In genomic region chr14:52013021-52013610, GRCm38 (mm10) we compare ENCODE assay signal across 8 mouse cellular contexts. TPM values are rescaled to one million over a fixed set of nuclear protein-coding genes. Genes with fewer than 3 reads are reported as not detected.
A peak's percentile ranks its signal among the peaks of the same experiment; 100 is the strongest.
DNase-seq lines count a peak whose midpoint lies in the region; ATAC-seq lines count a peak whose summit lies in the region.
"Had no signal": no experiment of that assay in that cellular context is flagged by ENCODE, and none has a peak within 500 bp of the region (broad histone marks: within the 10 kb centered on the region; RNA-seq: fewer than 3 reads in every experiment).

No protein-coding gene starts in this region.

- DNase-seq in liver, embryonic 11.5 days (ENCODE audit: low spot score), result no peak
- no peak for DNase-seq in liver
- DNase-seq in adrenal gland, adult (ENCODE audit: inconsistent age in 2 of 2, low spot score in 1 of 2), result no peak
- DNase-seq in B cell, adult 2 months, result no peak

- peak overlapping the region; percentile 83 for H3K4me3 ChIP-seq in liver, embryonic 11.5 days (ENCODE audit: low read depth, low read length)
- H3K4me3 ChIP-seq in forebrain, embryonic 13.5 days, result peak overlapping the region; percentile 65
- peak overlapping the region; percentile 69 for H3K4me3 ChIP-seq in intestine, embryonic 16.5 days (ENCODE audit: low read length)
- peak overlapping the region; percentile 59 for H3K4me3 ChIP-seq in neural tube, embryonic 15.5 days (replicated peaks)

- H3K4me1 ChIP-seq in liver, embryonic 11.5 days (replicated peaks; ENCODE audit: control insufficient read depth, insufficient read depth, low read length), result peaks cover 44% of the 10 kb centered on the region
- peaks cover 76% of the 10 kb centered on the region for H3K4me1 ChIP-seq in forebrain, embryonic 13.5 days
- peaks cover 39% of the 10 kb centered on the region for H3K4me1 ChIP-seq in intestine, embryonic 16.5 days (ENCODE audit: control insufficient read depth, insufficient read depth, low read length)
- H3K4me1 ChIP-seq in neural tube, embryonic 15.5 days, result peaks cover 82% of the 10 kb centered on the region

- WGBS in liver, embryonic 11.5 days, result 84% methylated on average over 8 of the region's 8 CpGs
- 4% methylated on average over 8 of the region's 8 CpGs for WGBS in forebrain, embryonic 13.5 days
- WGBS in intestine, embryonic 16.5 days, result 53% methylated on average over 8 of the region's 8 CpGs
- WGBS in neural tube, embryonic 15.5 days, result 16% methylated on average over 8 of the region's 8 CpGs

- ATAC-seq in liver, embryonic 11.5 days (replicated peaks; ENCODE audit: low FRiP score), result no peak
- no peak for ATAC-seq in forebrain, embryonic 13.5 days
- ATAC-seq in intestine, embryonic 16.5 days, result no peak
- no peak for ATAC-seq in neural tube, embryonic 15.5 days (ENCODE audit: low FRiP score)

- no peak overlapping the region for H3K9ac ChIP-seq in liver, embryonic 11.5 days (ENCODE audit: low read depth, low read length)
- H3K9ac ChIP-seq in forebrain, embryonic 13.5 days, result peak overlapping the region; percentile 93
- peak overlapping the region; percentile 80 for H3K9ac ChIP-seq in intestine, embryonic 16.5 days (ENCODE audit: low read depth, low read length)
- peak overlapping the region; percentile 79; the same call in 1 of the 2 replicates for H3K9ac ChIP-seq in neural tube, embryonic 15.5 days (replicated peaks)

- H3K4me2 ChIP-seq in liver, embryonic 11.5 days, result peak overlapping the region; percentile 80
- peak overlapping the region; percentile 74 for H3K4me2 ChIP-seq in forebrain, embryonic 13.5 days
- peak overlapping the region; percentile 83 for H3K4me2 ChIP-seq in intestine, embryonic 16.5 days (ENCODE audit: low read depth, low read length)
- H3K4me2 ChIP-seq in neural tube, embryonic 15.5 days, result peak overlapping the region; percentile 68

- peak overlapping the region; percentile 85; the same call in 1 of the 2 replicates for H3K27ac ChIP-seq in liver, embryonic 11.5 days (ENCODE audit: low read depth, low read length)
- H3K27ac ChIP-seq in forebrain, embryonic 13.5 days, result peak overlapping the region; percentile 99
- H3K27ac ChIP-seq in intestine, embryonic 16.5 days (ENCODE audit: low read length), result peak overlapping the region; percentile 95; the same call in 1 of the 2 replicates
- peak overlapping the region; percentile 94 for H3K27ac ChIP-seq in neural tube, embryonic 15.5 days (replicated peaks)

- peaks cover 6% of the 10 kb centered on the region; the same call in 1 of the 2 replicates for H3K36me3 ChIP-seq in liver, embryonic 11.5 days (ENCODE audit: control insufficient read depth, insufficient read depth, low read length)
- peaks cover 15% of the 10 kb centered on the region for H3K36me3 ChIP-seq in forebrain, embryonic 13.5 days (ENCODE audit: poor library complexity, severe bottlenecking)
- peaks cover 3% of the 10 kb centered on the region; the same call in 1 of the 2 replicates for H3K36me3 ChIP-seq in intestine, embryonic 16.5 days (ENCODE audit: control insufficient read depth, insufficient read depth, low read length)
- H3K36me3 ChIP-seq in neural tube, embryonic 15.5 days, result peaks cover 10% of the 10 kb centered on the region; the same call in 1 of the 2 replicates

- H3K9me3 ChIP-seq in liver, embryonic 11.5 days (ENCODE audit: control insufficient read depth, low read length), result no peaks in the 10 kb centered on the region
- H3K9me3 ChIP-seq in forebrain, embryonic 13.5 days (replicated peaks), result no peaks in the 10 kb centered on the region
- H3K9me3 ChIP-seq in intestine, embryonic 16.5 days (ENCODE audit: control insufficient read depth, low read length), result no peaks in the 10 kb centered on the region
- no peaks in the 10 kb centered on the region for H3K9me3 ChIP-seq in neural tube, embryonic 15.5 days (replicated peaks)

- H3K27me3 ChIP-seq in liver, embryonic 11.5 days (replicated peaks; ENCODE audit: control insufficient read depth, insufficient read depth, low read length), result 0 out of 2 replicates have a peak, but pooled peaks cover 3% of the 10 kb centered on the region
- no peaks in the 10 kb centered on the region for H3K27me3 ChIP-seq in forebrain, embryonic 13.5 days
- no peaks in the 10 kb centered on the region for H3K27me3 ChIP-seq in intestine, embryonic 16.5 days (replicated peaks; ENCODE audit: control insufficient read depth, insufficient read depth, low read length)
- H3K27me3 ChIP-seq in neural tube, embryonic 15.5 days (replicated peaks), result no peaks in the 10 kb centered on the region

RNA-seq across cellular contexts. Expression of gene Tmem253, which starts 2.3 kb away (rescaled TPM):
- 0.85 TPM in 1 of 2 replicates, not detected in the other for polyA plus RNA-seq in liver, embryonic 11.5 days (2014; fragmentation: Nextera tagmentation; extraction: Ambion mirVana)
- 0.63 and 0.96 TPM in 2 replicates for polyA plus RNA-seq in forebrain, embryonic 13.5 days (2015; fragmentation: Nextera tagmentation; extraction: Ambion mirVana)
- polyA plus RNA-seq in intestine, embryonic 16.5 days (2015; fragmentation: Nextera tagmentation; extraction: Ambion mirVana), result 99.0 and 118 TPM in 2 replicates
- 0.88 and 1.4 TPM in 2 replicates for polyA plus RNA-seq in neural tube, embryonic 15.5 days (2015; fragmentation: Nextera tagmentation; extraction: Ambion mirVana)

RNA-seq across cellular contexts. Expression of gene Zfp219, which starts 7.4 kb away (rescaled TPM):
- 19.8 and 21.9 TPM in 2 replicates for polyA plus RNA-seq in liver, embryonic 11.5 days (2014; fragmentation: Nextera tagmentation; extraction: Ambion mirVana)
- polyA plus RNA-seq in forebrain, embryonic 13.5 days (2015; fragmentation: Nextera tagmentation; extraction: Ambion mirVana), result 52.3 and 58.6 TPM in 2 replicates
- 19.7 and 20.5 TPM in 2 replicates for polyA plus RNA-seq in intestine, embryonic 16.5 days (2015; fragmentation: Nextera tagmentation; extraction: Ambion mirVana)
- polyA plus RNA-seq in neural tube, embryonic 15.5 days (2015; fragmentation: Nextera tagmentation; extraction: Ambion mirVana), result 25.3 and 28.6 TPM in 2 replicates

RNA-seq across cellular contexts. Expression of gene Arhgef40, which starts 28.6 kb away (rescaled TPM):
- 50.7 and 61.8 TPM in 2 replicates for polyA plus RNA-seq in liver, embryonic 11.5 days (2014; fragmentation: Nextera tagmentation; extraction: Ambion mirVana)
- polyA plus RNA-seq in forebrain, embryonic 13.5 days (2015; fragmentation: Nextera tagmentation; extraction: Ambion mirVana), result 75.9 and 84.7 TPM in 2 replicates
- polyA plus RNA-seq in intestine, embryonic 16.5 days (2015; fragmentation: Nextera tagmentation; extraction: Ambion mirVana), result 52.0 and 53.0 TPM in 2 replicates
- polyA plus RNA-seq in neural tube, embryonic 15.5 days (2015; fragmentation: Nextera tagmentation; extraction: Ambion mirVana), result 71.3 and 82.7 TPM in 2 replicates

RNA-seq across cellular contexts. Expression of gene Olfr221, which starts 29.1 kb away (rescaled TPM):
- polyA plus RNA-seq in liver, embryonic 11.5 days (2014; fragmentation: Nextera tagmentation; extraction: Ambion mirVana), result not detected in 2 replicates
- not detected in 2 replicates for polyA plus RNA-seq in forebrain, embryonic 13.5 days (2015; fragmentation: Nextera tagmentation; extraction: Ambion mirVana)
- not detected in 2 replicates for polyA plus RNA-seq in intestine, embryonic 16.5 days (2015; fragmentation: Nextera tagmentation; extraction: Ambion mirVana)
- polyA plus RNA-seq in neural tube, embryonic 15.5 days (2015; fragmentation: Nextera tagmentation; extraction: Ambion mirVana), result not detected in 2 replicates
- polyA plus RNA-seq: liver, adult 2 months had no signal

Comparison
In these comparisons a context has a peak if more than half of its experiments do, and no peak if none do; other contexts are left out.
1. RNA of gene Tmem253, which starts 2.3 kb away (polyA plus RNA-seq): 99.0 to 118 TPM in intestine, embryonic 16.5 days; 0.63 to 0.96 TPM in forebrain, embryonic 13.5 days, 0.88 to 1.4 TPM in neural tube, embryonic 15.5 days and 0.85 TPM in liver, embryonic 11.5 days; every median in the first group is over 10 times any median in the second.
2. Peak in every context shown above with its lines, with median percentiles within 50 percentile points of each other: H3K27ac ChIP-seq, H3K4me2 ChIP-seq and H3K4me3 ChIP-seq.